Mouse (Mus musculus) heart, postnatal 25 days (tissue): ENCODE results near the gene Tlcd1. TPM values are rescaled to one million over a fixed set of nuclear protein-coding genes. Genes with fewer than 3 reads are reported as not detected.
A peak's percentile ranks its signal among the peaks of the same experiment; 100 is the strongest.

ENCODE experiments used
- DNase-seq: peaks from one replicate; pipeline ENCODE4 v3.0.0; 2022; ENCODE audit warnings: low spot score
- intact Hi-C: fragments of 180-260 bp; cut with DNase I; formaldehyde crosslinking; loops from one replicate; pipeline ENCODE4 v1.15.1; 2025
- microRNA-seq: library from miRNA; unstranded; fragments of <30 nt; microRNA quantifications from one replicate; pipeline ENCODE4 v1.2.0, GENCODE M21; 2022
- total RNA-seq, 2 experiments: library from RNA; stranded (reverse); gene quantifications; 2 replicates each; pipeline ENCODE4 v1.2.3; 2021

Tlcd1 gene
- total RNA-seq, 2 experiments from 2014 or later = 5.5 to 7.2 TPM

DNA sequence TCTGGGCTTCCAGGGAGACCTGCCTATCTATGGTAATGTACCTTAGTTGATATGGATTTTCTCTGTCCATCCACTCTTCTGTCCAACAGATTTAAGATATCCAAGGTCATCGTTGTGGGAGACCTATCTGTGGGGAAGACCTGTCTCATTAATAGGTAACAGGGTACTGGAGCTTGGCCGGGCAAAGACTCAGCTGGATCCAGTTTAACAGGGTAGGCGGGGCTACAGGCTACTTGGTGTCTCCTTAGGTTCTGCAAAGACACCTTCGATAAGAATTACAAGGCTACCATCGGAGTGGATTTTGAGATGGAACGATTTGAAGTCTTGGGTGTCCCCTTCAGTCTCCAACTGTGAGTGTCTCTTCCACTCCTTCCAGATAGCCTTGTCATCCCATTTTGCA is 13.5 kb downstream of the Tlcd1 start:
- no peak for DNase-seq
- intact Hi-C loops = no loop called here

DNA sequence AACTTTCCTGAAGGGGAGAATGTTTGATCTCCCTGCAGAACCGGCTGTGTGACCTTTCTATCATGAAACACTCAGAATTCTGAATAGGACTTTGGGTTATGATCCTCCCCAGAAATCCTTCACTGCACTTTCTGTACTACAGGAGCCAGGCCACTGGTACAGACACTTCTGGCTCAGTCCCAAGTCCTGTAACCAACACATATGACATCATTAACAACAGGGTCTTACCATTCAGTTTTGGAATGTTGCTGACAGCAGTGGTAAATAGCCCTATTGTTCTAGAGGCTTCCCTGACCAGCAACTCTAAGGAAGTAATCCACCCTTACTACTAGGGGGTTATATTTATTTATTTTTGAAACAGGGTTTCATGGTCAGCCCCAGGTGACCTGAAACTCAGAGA is 16.6 kb downstream of the Tlcd1 start, which contains the start of gene Proca1:
TSS of gene Proca1 (plus strand) at position 280 of the 400 bp plus-strand sequence.
- DNase-seq = no peak
- intact Hi-C loops = no loop called here

DNA sequence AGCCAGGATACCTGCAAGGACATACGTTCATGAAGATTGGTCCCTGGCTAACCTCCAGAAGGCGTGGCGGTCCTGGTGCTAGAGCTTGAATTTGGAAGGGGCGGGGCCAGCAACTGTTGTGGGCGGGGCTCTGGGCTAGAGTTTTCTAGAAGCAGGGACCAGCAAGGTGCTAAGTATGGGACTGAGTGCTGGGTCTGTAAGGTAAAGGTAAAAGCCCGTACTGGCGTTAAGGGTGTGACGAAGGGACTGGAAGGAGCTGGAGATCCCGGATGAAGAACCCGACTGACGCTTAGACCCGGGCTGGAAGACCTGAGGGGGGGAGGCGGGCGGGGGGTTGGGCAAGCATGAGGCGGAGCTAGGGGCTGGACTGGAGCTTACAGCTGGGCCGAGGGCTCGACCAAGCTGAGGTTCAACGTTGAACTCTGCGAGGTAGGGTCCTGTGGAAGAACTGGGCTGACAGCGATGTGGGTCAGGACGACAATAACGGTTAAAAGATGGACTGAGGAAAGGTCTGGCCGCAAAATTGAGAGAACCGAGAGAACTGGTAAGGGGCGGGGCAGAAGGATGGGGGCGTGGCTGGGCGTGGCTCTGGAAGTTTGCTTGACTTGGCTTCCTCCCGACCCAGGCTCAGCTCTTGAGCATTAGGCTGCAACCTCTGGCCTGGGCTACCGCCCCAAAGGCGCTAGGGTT is 18.0 kb downstream of the Tlcd1 start:
- intact Hi-C loops = no loop called here

DNA sequence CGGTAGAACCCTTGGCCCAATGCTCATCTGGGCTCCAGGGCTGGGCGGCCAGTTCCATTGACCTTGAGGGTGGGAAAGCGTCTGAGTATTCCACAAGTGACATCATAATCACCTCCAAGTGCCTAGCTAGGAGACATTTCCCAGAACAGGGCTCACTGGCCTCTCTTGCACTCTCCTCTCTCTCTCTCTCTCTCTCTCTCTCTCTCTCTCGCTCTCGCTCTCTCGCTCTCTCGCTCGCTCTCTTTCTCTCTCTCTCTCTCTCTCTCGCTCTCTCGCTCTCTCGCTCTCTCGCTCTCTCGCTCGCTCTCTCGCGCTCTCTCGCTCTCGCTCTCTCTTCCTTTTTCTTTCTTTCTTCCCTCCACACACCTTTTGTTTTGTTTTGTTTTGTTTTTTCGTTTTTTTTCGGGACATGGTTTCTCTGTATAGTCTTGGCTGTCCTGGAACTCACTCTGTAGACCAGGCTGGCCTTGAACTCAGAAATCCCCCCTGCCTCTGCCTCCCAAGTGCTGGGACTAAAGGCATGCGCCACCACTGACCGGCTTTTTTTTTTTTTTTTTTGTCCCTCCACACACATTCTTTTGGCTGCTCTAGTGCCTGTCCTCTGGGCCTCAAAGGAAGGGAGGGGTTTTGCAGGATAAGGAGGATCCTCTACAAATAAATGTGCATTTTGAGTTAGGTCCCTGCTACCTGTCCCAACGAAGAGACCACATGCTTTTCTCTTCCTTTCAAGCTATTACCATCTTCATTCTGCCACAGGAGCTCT is 18.8 kb downstream of the Tlcd1 start:
- DNase-seq = no peak
- intact Hi-C loops = no loop called here

More for the DNA sequence above, 18.0 kb downstream of the Tlcd1 start:
- DNase-seq = peak; percentile 56

DNA sequence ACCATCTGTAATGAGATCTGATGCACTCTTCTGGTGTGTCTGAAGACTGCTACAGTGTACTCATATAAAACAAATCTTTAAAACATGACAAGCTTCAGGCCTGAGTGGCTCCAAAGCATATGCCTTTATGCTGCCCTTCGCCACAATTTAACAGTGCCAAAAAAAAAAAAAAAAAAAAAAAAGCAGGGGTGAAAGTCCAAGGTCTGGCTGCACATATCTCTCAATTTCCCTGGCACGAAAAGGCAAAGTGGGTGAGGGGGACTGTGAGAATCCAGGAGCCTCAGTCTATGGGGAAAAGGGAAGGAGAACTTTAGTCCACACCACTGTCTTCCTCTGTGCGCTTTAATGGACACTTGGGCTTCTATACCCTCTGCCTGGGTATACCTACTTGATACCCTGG is 25.9 kb downstream of the Tlcd1 start:
- intact Hi-C loops = no loop called here
- no peak for DNase-seq

DNA sequence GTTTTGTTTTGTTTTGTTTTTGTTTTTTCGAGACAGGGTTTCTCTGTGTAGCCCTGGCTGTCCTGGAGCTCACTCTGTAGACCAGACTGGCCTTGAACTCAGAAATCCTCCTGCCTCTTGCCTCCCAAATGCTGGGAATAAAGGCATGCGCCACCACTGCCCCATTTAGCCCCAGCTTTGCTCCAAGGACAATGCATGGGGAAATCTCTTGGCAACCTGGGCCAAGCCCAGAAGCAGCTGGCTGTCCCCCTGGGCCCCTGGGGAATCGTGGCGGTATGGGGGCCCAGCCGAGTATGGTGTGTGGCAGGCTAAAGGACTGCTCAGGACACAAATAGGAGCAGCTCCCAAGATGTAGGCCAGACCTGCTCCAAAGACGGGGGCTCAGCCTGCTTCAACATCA is 27.8 kb downstream of the Tlcd1 start:
- DNase-seq = no peak
- intact Hi-C loops = no loop called here

DNA sequence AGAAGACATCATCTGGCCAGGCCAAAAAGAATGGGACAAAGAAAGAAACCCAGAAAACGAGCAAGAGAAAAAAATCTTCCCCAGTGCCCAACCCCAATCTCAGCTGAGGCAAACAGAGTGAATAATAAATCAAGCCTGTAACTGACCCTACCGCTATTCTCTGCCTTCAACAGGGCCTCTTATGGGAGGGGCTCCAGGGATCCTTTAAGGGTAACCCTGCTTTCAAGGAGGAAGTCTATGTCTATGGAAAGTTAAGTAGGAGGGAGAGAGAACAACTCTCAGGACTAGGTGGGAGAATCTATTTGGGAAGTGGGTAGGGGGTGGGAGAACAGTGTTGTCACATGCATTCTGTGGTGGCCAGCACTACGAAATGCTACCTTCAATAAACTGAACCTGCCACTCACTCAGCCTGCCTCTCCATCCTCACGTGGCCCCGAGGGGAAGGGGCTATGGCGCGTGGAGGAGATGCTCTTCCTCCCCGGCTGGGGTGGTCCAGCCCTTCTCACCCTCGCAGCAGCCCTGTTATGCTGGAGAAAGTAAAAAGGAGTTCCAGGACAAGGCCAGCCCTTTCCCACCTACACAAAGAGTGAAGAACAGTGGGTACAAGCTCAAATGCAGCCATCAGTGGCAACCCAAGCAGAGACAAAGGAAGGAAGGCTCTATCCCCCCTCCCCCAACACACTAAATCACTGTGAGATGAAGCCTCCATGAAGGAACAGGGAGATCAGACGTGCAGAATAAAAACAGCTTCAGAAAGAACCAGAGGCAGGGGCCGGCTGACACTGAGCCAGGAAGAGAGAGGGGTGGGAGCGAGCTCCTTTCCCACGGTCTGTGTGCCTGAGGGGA is 29.1 kb downstream of the Tlcd1 start:
- no peak for DNase-seq
- intact Hi-C loops = no loop called here

DNA sequence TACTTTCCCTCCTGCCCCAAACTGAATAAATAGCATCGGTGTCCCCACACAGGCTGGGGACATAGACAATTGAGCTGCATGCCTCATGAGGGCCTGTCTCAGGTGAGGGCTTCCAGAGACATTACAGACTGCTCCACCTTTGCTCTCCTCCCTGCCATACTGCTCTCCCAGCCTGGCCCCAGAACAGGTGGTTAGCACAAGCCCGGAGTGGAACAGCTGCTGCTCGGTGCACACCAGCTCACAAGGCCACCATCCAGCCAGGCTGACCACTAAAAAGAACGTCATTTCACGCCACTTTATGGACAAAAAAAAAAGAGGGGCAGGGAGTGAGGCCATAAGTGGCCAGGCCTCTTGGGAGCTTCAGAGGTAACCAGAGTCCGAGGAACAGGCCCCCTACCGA is 30.7 kb downstream of the Tlcd1 start:
- intact Hi-C loops = no loop called here

DNA sequence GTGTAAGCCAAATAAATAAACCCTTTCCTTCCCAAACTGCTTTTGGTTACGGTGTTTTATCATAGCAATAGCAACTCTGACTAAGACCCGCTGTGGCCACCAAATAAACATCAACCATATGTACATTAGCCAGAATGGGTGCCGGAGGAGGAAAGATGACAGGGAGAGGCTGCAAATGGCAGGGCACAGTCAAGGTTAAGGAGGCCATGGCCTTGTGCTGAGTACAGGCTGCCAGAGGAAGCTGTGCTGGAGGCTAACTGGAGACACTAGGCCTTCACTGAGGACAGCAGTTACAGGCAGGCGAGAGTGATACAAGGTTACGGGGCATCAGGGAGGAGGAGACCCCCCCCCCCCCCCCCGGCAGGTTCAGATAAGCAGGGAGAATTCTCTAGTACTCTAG is 33.4 kb downstream of the Tlcd1 start:
- intact Hi-C loops = no loop called here
- DNase-seq = no peak

More for the DNA sequence above, 30.7 kb downstream of the Tlcd1 start:
- no peak for DNase-seq

DNA sequence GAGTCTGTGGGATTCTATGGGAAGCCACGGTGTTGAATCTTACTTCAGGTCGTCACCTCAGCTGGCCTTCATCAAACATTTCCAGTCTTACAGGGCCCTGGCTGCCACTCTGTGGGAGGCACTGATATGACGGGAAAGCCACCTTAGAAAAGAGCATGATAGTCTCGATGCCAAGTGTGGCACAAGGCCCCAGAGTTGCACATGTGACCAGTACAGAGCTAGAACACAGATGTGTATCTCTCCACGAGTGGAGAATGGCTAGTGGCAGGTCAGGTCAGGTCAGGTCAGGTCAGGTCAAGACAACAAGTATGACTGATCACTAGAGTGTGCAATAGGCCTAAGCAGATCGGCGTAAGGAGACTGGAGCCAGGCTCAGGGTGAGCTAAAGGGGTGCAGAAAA is 34.1 kb downstream of the Tlcd1 start:
- intact Hi-C loops = no loop called here
- DNase-seq = no peak

DNA sequence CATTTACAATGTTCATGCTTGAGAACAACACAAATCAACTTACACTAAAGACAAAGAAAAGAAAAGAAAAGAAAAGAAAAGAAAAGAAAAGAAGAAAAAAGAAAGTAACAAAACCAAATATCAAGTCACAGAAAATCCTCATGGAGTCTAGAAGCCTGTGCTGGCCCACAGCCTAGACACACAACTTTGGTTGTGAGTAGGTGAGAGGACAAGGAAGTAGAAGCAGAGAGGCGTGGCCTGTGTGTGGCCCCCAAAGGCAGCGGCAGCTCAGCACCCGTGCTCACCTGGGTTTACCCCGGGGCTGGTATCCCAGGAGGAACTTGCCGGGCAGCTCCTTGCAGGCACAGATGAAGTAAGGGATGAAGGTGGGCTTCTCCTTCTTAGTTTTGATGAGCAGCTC is 35.0 kb downstream of the Tlcd1 start:
- no peak for DNase-seq
- intact Hi-C loops = no loop called here

DNA sequence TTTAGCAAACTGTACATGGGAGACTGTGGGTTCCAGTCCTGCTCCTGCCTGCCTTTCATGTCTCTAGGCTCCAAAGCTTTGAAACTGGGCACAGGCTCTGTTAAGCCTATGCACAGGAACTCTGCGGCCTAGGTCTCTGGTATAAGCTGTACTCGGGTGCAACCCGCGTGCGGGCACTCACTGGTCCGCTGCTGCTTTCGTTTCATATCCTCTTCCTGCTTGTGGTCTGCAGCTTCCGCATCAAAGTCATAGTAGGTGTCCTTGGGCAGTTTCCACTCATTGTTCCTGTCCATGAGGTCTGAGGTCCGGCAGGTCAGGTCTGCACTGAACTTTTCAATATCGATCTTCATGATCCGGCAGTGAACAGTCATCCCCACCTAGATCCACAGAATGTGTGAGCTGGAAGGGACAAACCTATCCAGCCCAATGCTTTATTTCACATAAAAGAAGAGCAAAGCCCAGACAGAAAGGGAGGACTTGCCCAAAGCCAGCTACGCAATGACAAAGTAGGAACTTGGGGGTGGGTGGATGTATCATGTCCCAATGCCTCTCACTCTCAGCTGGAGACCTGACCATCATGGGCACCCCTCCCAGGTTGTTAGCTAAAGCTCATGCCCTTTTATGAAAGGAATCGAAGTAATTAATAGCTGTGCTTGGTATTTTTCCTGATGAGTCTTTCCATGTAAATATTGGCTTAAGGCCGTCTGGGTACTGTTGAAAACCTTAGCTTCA is 36.7 kb downstream of the Tlcd1 start:
- DNase-seq = no peak
- intact Hi-C loops = no loop called here

DNA sequence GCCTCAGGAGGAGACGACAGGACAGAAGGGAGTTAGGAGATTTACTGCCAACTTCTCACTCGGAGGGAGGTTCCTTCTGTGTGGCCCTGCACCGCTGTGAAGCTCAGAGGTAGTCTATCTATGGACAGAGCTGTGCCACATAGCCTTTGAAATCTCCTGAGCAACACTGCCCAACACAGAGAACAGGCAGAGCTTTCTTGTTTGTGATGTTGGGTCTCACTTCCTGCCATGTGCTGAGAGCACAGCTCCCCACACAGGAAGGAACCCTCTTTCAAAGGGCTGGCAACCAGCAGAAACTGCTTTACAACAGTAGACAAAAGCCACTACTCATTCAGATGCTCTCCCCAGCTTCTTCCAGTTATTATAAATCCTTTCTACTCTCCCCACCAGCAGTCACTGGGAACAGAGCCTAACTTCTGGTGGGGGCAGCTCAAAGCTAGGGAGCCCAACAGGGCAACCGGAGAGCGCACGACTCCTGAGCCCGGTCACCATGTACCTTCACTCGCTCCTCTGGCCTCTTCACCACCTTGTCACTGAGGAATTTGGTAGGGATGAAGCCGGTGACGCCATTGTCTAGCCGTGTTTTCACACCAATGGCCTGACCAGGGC is 39.3 kb downstream of the Tlcd1 start:
- DNase-seq = no peak
- intact Hi-C loops = no loop called here

DNA sequence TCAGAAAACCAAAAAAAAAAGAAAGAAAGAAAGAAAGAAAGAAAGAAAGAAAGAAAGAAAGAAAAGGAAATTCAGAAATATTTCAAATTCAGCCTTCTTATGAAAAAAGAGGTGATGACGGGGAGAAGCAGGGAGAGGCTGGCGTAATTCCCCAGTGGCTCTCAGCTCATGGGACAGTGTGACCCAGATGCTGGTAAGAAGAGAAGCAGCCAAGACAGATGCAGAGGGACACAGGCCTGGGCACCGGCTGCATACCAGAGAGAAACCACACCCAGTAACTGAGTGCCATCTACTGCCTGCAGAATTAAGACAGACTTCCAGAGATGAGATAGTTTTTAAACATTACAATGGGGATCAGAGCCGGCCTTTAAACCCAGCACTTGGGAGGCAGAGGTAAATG is 47.1 kb downstream of the Tlcd1 start:
- no peak for DNase-seq
- intact Hi-C loops = no loop called here

Small RNA genes lying within 50 kb of the gene (microRNA-seq; reads per million reads assigned to microRNA genes)
- gene Mir7653 = 1.1 reads per million

Other genes with a start within 250 kb of the Tlcd1 start
- under 1 TPM; 0.21 to 0.22 TPM for gene Sez6, start 245.9 kb upstream of the Tlcd1 start, total RNA-seq
- gene Phf12, start 194.0 kb upstream of the Tlcd1 start, total RNA-seq = 10 to 100 TPM; 23.7 to 28.6 TPM
- 1 to 10 TPM; 3.2 to 4.4 TPM for gene Dhrs13, start 144.4 kb upstream of the Tlcd1 start, total RNA-seq
- gene Flot2, start 138.8 kb upstream of the Tlcd1 start, total RNA-seq = 10 to 100 TPM; 59.3 to 61.2 TPM
- 10 to 100 TPM; 25.7 to 27.6 TPM for gene Eral1, start 96.3 kb upstream of the Tlcd1 start, total RNA-seq
- 10 to 100 TPM; 10.8 to 12.3 TPM for gene Fam222b, start 82.1 kb upstream of the Tlcd1 start, total RNA-seq
- gene Traf4, start 11.1 kb upstream of the Tlcd1 start, total RNA-seq = 1 to 10 TPM; 4.6 to 6.7 TPM
- gene Nek8, start within 50 bp of the Tlcd1 start, total RNA-seq = 1 to 10 TPM; 2.5 to 2.6 TPM
- 100 to 1,000 TPM; 776 to 853 TPM for gene Rpl23a, start 6.9 kb downstream of the Tlcd1 start, total RNA-seq
- gene Rab34, start 11.7 kb downstream of the Tlcd1 start, total RNA-seq = 10 to 100 TPM; 11.2 to 12.2 TPM
- 1 to 10 TPM in 1 of 2 experiments, under 1 TPM in 1; 0.31 to 1.1 TPM for gene Proca1, start 16.7 kb downstream of the Tlcd1 start, total RNA-seq
- 10 to 100 TPM; 47.5 to 48.0 TPM for gene Sdf2, start 69.0 kb downstream of the Tlcd1 start, total RNA-seq
- gene Supt6, start 69.3 kb downstream of the Tlcd1 start, total RNA-seq = 10 to 100 TPM; 26.9 to 28.1 TPM
- gene 2610507B11Rik, start 85.0 kb downstream of the Tlcd1 start, total RNA-seq = 100 to 1,000 TPM; 190 to 210 TPM
- gene BC030499, start 114.1 kb downstream of the Tlcd1 start, total RNA-seq = 1 to 10 TPM in 1 of 2 experiments, under 1 TPM in 1; 0.98 to 1.5 TPM
- under 1 TPM; 0.62 to 0.67 TPM for gene Spag5, start 124.8 kb downstream of the Tlcd1 start, total RNA-seq
- under 1 TPM; 0.50 to 0.52 TPM for gene Aldoc, start 146.3 kb downstream of the Tlcd1 start, total RNA-seq
- 10 to 100 TPM; 23.0 to 23.6 TPM for gene Pigs, start 151.7 kb downstream of the Tlcd1 start, total RNA-seq
- gene Unc119, start 166.8 kb downstream of the Tlcd1 start, total RNA-seq = 1 to 10 TPM; 4.2 to 4.6 TPM
- not detected for gene Foxn1, start 209.8 kb downstream of the Tlcd1 start, total RNA-seq
- gene Slc13a2, start 245.5 kb downstream of the Tlcd1 start, total RNA-seq = not detected